ENCODE assay signal across 15 mouse cellular contexts in genomic region chr7:82047456-82047855, GRCm38 (mm10).
"Had no signal": no experiment of that assay in that cellular context is flagged by ENCODE, and none has a peak within 500 bp of the region (broad histone marks: within the 10 kb centered on the region; RNA-seq: fewer than 3 reads in every experiment).

No protein-coding gene starts in this region.

- H3K27ac ChIP-seq: left cerebral cortex, adult 2 months; limb, embryonic 10.5 days; liver, embryonic 15.5 days; midbrain, embryonic 10.5 days; midbrain, embryonic 15.5 days; neural tube, embryonic 13.5 days; stomach, embryonic 15.5 days had no signal

- H3K27me3 ChIP-seq: liver, embryonic 15.5 days; midbrain, embryonic 15.5 days; neural tube, embryonic 13.5 days; stomach, embryonic 15.5 days had no signal

- H3K36me3 ChIP-seq: limb, embryonic 10.5 days; liver, embryonic 15.5 days; midbrain, embryonic 10.5 days; midbrain, embryonic 15.5 days; neural tube, embryonic 13.5 days; stomach, embryonic 15.5 days had no signal

- DNase-seq: lung, adult 2 months; lung, postnatal 36 days; retina, postnatal 1 day; right cerebral cortex, postnatal 4 days; thymus, adult 2 months; thymus, postnatal 25 days had no signal

- H3K4me1 ChIP-seq: liver, embryonic 15.5 days; midbrain, embryonic 10.5 days; midbrain, embryonic 15.5 days; neural tube, embryonic 13.5 days; stomach, embryonic 15.5 days had no signal

- H3K4me3 ChIP-seq: left cerebral cortex, adult 2 months; limb, embryonic 10.5 days; liver, embryonic 15.5 days; midbrain, embryonic 10.5 days; midbrain, embryonic 15.5 days; neural tube, embryonic 13.5 days; stomach, embryonic 15.5 days had no signal

- H3K4me2 ChIP-seq: liver, embryonic 11.5 days; liver, embryonic 15.5 days; midbrain, embryonic 15.5 days; neural tube, embryonic 13.5 days; stomach, embryonic 15.5 days had no signal

- H3K9ac ChIP-seq: liver, embryonic 15.5 days; midbrain, embryonic 15.5 days; neural tube, embryonic 13.5 days; stomach, embryonic 15.5 days had no signal

- ATAC-seq: lung, postnatal 0 days; midbrain, embryonic 15.5 days had no signal

- H3K9me3 ChIP-seq: limb, embryonic 10.5 days; liver, embryonic 15.5 days; midbrain, embryonic 10.5 days; midbrain, embryonic 15.5 days; neural tube, embryonic 13.5 days; stomach, embryonic 15.5 days had no signal
